ENCODE assay signal across 11 mouse cellular contexts in genomic region chr10:85214847-85215246, GRCm38 (mm10). TPM values are rescaled to one million over a fixed set of nuclear protein-coding genes. Genes with fewer than 3 reads are reported as not detected.
DNase-seq lines count a peak whose midpoint lies in the region; ATAC-seq and TF ChIP-seq lines count a peak whose summit lies in the region.
"Had no signal": no experiment of that assay in that cellular context is flagged by ENCODE, and none has a peak within 500 bp of the region (broad histone marks: within the 10 kb centered on the region; RNA-seq: fewer than 3 reads in every experiment).

No protein-coding gene starts in this region.

- POLR2A ChIA-PET in Patski (lab: Charles Lee): no interaction called here

- TF ChIP-seq CTCF in Patski (IDR thresholded peaks at IDR 0.05): peak; percentile 15

- intact Hi-C loops in left cerebral cortex, postnatal 25 days (cut with DNase I): loop anchor here (5.0 kb wide), 1 partner anchor 172 kb away; the partner anchor contains the start of gene Btbd11

- ATAC-seq in Patski: no peak

- peak; percentile 6 to 25 for DNase-seq in layer of hippocampus, postnatal 10 days (ENCODE audit: low spot score in 2 of 2)
- no peak for DNase-seq in layer of hippocampus, adult 9-10 months (ENCODE audit: low spot score)
- DNase-seq in Patski (ENCODE audit: low read depth, low spot score) (no peak), adipocyte (ENCODE audit: low spot score) (no peak)
- peak; percentile 39 to 47 for DNase-seq in cerebellum, adult 18-20 months
- peak; percentile 23 to 26 for DNase-seq in left cerebral cortex, postnatal 25 days (ENCODE audit: low spot score in 2 of 2)
- no peak for DNase-seq in spleen, postnatal 4 days (ENCODE audit: low spot score in 2 of 2)
- DNase-seq: kidney, adult 11 months; thymus, adult 18-20 months had no signal

- in situ Hi-C loops in Patski (cut with MboI; ENCODE audit: low pct_unique_long_range_greater_than_20kb): no loop called here

- CTCF ChIA-PET in Patski (lab: Charles Lee): no interaction called here

- no peaks in the 10 kb centered on the region for H3K27me3 ChIP-seq in Patski
- H3K27me3 ChIP-seq: lung, embryonic 15.5 days; neural tube, embryonic 12.5 days had no signal

RNA-seq across cellular contexts. Expression of gene Cry1, which starts 30.0 kb away (rescaled TPM):
- 10 to 100 TPM; 13.3 to 15.1 TPM for total RNA-seq in layer of hippocampus, postnatal 10 days (2021)
- 9.2 TPM for polyA plus RNA-seq in Patski (2021)
- total RNA-seq in left cerebral cortex, postnatal 25 days (2021): 10 to 100 TPM; 18.6 to 19.5 TPM

Comparison
In these comparisons a context has a peak if more than half of its experiments do, and no peak if none do; other contexts are left out.
1. DNase-seq: peak in layer of hippocampus, postnatal 10 days (2 of 2), cerebellum, adult 18-20 months (2 of 2) and left cerebral cortex, postnatal 25 days (2 of 2); none in layer of hippocampus, adult 9-10 months (single experiment), Patski (single experiment), adipocyte (single experiment) and spleen, postnatal 4 days (0 of 2).